Mouse (Mus musculus) liver, embryonic 14.5 days (tissue): ENCODE measurements around the gene Plcb3. TPM values are rescaled to one million over a fixed set of nuclear protein-coding genes. Genes with fewer than 3 reads are reported as not detected.
"Not testable (repeated sequence)": the region's sequence is repeated elsewhere in the genome, so short reads cannot be mapped to it uniquely, and the experiment has no call there.

Experiments used
- ATAC-seq: fragments of 200-750 bp; cut with Nextera tagmentation; 2 replicates; pipeline ENCODE4 v1.8.0; 2017; ENCODE audit warnings: moderate number of reproducible peaks, mild to moderate bottlenecking, moderate library complexity; ENCODE audit not compliant: insufficient read depth
- DNase-seq, 3 experiments: peaks; one replicate each; pipeline ENCODE4 v3.0.0-alpha.2; 2012 to 2013; ENCODE audit warnings: low read depth in 3 of 3, low spot score in 3 of 3
- H3K27ac ChIP-seq: fragments of 300-500 bp; sonication (generic); 2 replicates; pipeline ENCODE4 v1.5.1; 2014; ENCODE audit warnings: moderate library complexity, mild to moderate bottlenecking, control low read depth, inconsistent platforms
- H3K27me3 ChIP-seq: fragments of 300-500 bp; sonication (generic); 2 replicates; pipeline ENCODE4 v1.6.1; 2014; ENCODE audit warnings: mild to moderate bottlenecking, low read length, moderate library complexity; ENCODE audit not compliant: control insufficient read depth, insufficient read depth
- H3K36me3 ChIP-seq: fragments of 300-500 bp; sonication (generic); replicated peaks from 2 replicates; pipeline ENCODE4 v1.6.1; 2014; ENCODE audit warnings: low read depth; ENCODE audit not compliant: control insufficient read depth, insufficient read depth
- H3K4me1 ChIP-seq, 2 experiments: fragments of 200-500 bp in 1 of 2; fragments of 300-500 bp in 1 of 2; sonication (generic) in 1 of 2; replicated peaks; 2 replicates each; pipeline ENCODE4 v1.6.1; 2012 to 2014; ENCODE audit warnings: antibody characterized with exemption in 1 of 2, inconsistent platforms in 1 of 2, low read length in 1 of 2; ENCODE audit not compliant: control insufficient read depth in 2 of 2, insufficient read depth in 2 of 2
- H3K4me2 ChIP-seq: fragments of 300-500 bp; sonication (generic); 2 replicates; pipeline ENCODE4 v1.6.1; 2014; ENCODE audit warnings: low read depth, mild to moderate bottlenecking, control low read depth, moderate library complexity
- H3K4me3 ChIP-seq, 2 experiments: fragments of 200-500 bp in 1 of 2; fragments of 300-500 bp in 1 of 2; sonication (generic) in 1 of 2; 2 replicates each; pipeline ENCODE4 v1.5.1; 2012 to 2014; ENCODE audit warnings: low read depth in 2 of 2, low read length in 2 of 2, mild to moderate bottlenecking in 2 of 2, control low read depth in 1 of 2, inconsistent platforms in 1 of 2, moderate library complexity in 1 of 2; ENCODE audit not compliant: insufficient read depth in 1 of 2
- H3K9ac ChIP-seq: fragments of 300-500 bp; sonication (generic); replicated peaks from 2 replicates; pipeline ENCODE4 v1.6.1; 2014; ENCODE audit warnings: mild to moderate bottlenecking, control low read depth, moderate library complexity
- H3K9me3 ChIP-seq: fragments of 300-500 bp; sonication (generic); 2 replicates; pipeline ENCODE4 v1.6.1; 2016; ENCODE audit warnings: low read length, mixed read lengths; ENCODE audit not compliant: control insufficient read depth
- CTCF ChIP-seq: IDR thresholded peaks from 2 replicates; pipeline ENCODE4 v1.5.1; 2016; ENCODE audit warnings: antibody characterized with exemption, low read depth, control low read depth
- EP300 ChIP-seq: IDR thresholded peaks from 2 replicates; pipeline ENCODE4 v1.6.1; 2016; ENCODE audit warnings: antibody characterized with exemption, low read depth
- WGBS: fragments of 180-500 bp; shearing (Covaris S2); extraction: QIAGEN DNeasy Blood & Tissue Kit; methylation state at CpG from one replicate; pipeline ENCODE4 v1.1.7; 2014; ENCODE audit not compliant: insufficient replicate concordance; 5-methylcytosine and 5-hydroxymethylcytosine counted together
- polyA plus RNA-seq, 2 experiments: library from polyadenylated mRNA; depleted of rRNA in 1 of 2; stranded (reverse) in 1 of 2; unstranded in 1 of 2; fragments of >200 nt; fragmentation: Nextera tagmentation in 1 of 2; extraction: Ambion mirVana in 1 of 2; gene quantifications; 2 replicates each; pipeline versions ENCODE4 v1.2.1 to v1.2.3; 2012 to 2014

Gene Plcb3
- polyA plus RNA-seq, 2 experiments: 4.6 to 7.7 TPM

- H3K27ac ChIP-seq: no peak overlapping the region
- DNase-seq: no peak
- H3K4me1 ChIP-seq: peaks cover 2 to 11% of the 10 kb centered on the region in 2 experiments; a peak in 3 of 4 replicates
- H3K9ac ChIP-seq: no peak overlapping the region
- no peaks in the 10 kb centered on the region for H3K9me3 ChIP-seq
- no peaks in the 10 kb centered on the region for H3K27me3 ChIP-seq
- no peak for TF ChIP-seq EP300
- no peak for TF ChIP-seq CTCF
- ATAC-seq: no peak
- H3K4me3 ChIP-seq: no peak overlapping the region
- no peak overlapping the region for H3K4me2 ChIP-seq
- 76% methylated on average over 11 of the region's 11 CpGs for WGBS
- H3K36me3 ChIP-seq: peaks cover 17% of the 10 kb centered on the region
These were observed 62.3 kb downstream of the Plcb3 start for GRCm38 (mm10) chr19:6913991-6914390.

GRCm38 (mm10) chr19:6913036-6913435, 63.2 kb downstream of the Plcb3 start:
- Histone ChIP-seq H3K9me3 (no peaks in the 10 kb centered on the region), H3K9ac (no peak overlapping the region), H3K4me2 (no peak overlapping the region), H3K4me1 (peaks cover 2 to 17% of the 10 kb centered on the region in 2 experiments; a peak in 3 of 4 replicates), H3K4me3 (no peak overlapping the region), H3K27ac (no peak overlapping the region), H3K27me3 (no peaks in the 10 kb centered on the region), H3K36me3 (peaks cover 17% of the 10 kb centered on the region)
- DNase-seq: no peak
- no peak for TF ChIP-seq EP300
- no peak for TF ChIP-seq CTCF
- ATAC-seq: no peak
- 57% methylated on average over 6 of the region's 6 CpGs for WGBS

- no peak for ATAC-seq
- TF ChIP-seq EP300: no peak
- TF ChIP-seq CTCF: no peak
- Histone ChIP-seq H3K27ac (no peak overlapping the region), H3K4me3 (no peak overlapping the region), H3K4me1 (peaks cover 2 to 18% of the 10 kb centered on the region in 2 experiments; a peak in 3 of 4 replicates), H3K9ac (no peak overlapping the region), H3K4me2 (no peak overlapping the region), H3K9me3 (no peaks in the 10 kb centered on the region), H3K27me3 (no peaks in the 10 kb centered on the region), H3K36me3 (peaks cover 17% of the 10 kb centered on the region)
- DNase-seq: no peak
- WGBS: 84% methylated on average over 15 of the region's 15 CpGs
These were observed 63.9 kb downstream of the Plcb3 start for GRCm38 (mm10) chr19:6912205-6912970.

GRCm38 (mm10) chr19:6911101-6912074, 64.9 kb downstream of the Plcb3 start:
- peak overlapping the region; percentile 11 to 42 for H3K4me3 ChIP-seq
- 76% methylated on average over 19 of the region's 19 CpGs for WGBS
- H3K27ac ChIP-seq: no peak overlapping the region

GRCm38 (mm10) chr19:6910306-6910705, 66.0 kb downstream of the Plcb3 start:
- H3K4me3 ChIP-seq: peak overlapping the region; percentile 82
- not testable (repeated sequence) for H3K4me1 ChIP-seq, H3K9me3 ChIP-seq, H3K27me3 ChIP-seq, DNase-seq
- ATAC-seq: peak; percentile 54
- peak overlapping the region; percentile 94 for H3K4me2 ChIP-seq
- under 1% methylated on average over 29 of the region's 30 CpGs for WGBS
- H3K36me3 ChIP-seq: peaks cover 20% of the 10 kb centered on the region
- H3K9ac ChIP-seq: peak overlapping the region; percentile 85
- H3K27ac ChIP-seq: peak overlapping the region; percentile 95

More at GRCm38 (mm10) chr19:6911101-6912074, 64.9 kb downstream of the Plcb3 start:
- Histone ChIP-seq H3K9ac (peak overlapping the region; percentile 31; the same call in 1 of the 2 replicates), H3K4me2 (peak overlapping the region; percentile 94), H3K27me3 (no peaks in the 10 kb centered on the region), H3K4me1 (peaks cover 2 to 18% of the 10 kb centered on the region in 2 experiments; a peak in 3 of 4 replicates), H3K9me3 (no peaks in the 10 kb centered on the region), H3K36me3 (peaks cover 19% of the 10 kb centered on the region)
- ATAC-seq: no peak
- TF ChIP-seq EP300: no peak
- no peak for TF ChIP-seq CTCF
- no peak for DNase-seq
